Mouse (Mus musculus): ENCODE data around the gene Socs1.

Gene Socs1

GRCm38 (mm10) chr16:10768821-10769220, 16.5 kb downstream of the Socs1 start:
- in situ Hi-C loops (cut with MboI; ENCODE audit: unreplicated experiment in 2 of 2) = loop anchor here in 1 of 2 experiments (5.0 kb wide), 1 partner anchor 37 kb away; no protein-coding TSS in a partner anchor

- in situ Hi-C loops (cut with MboI; ENCODE audit: unreplicated experiment in 2 of 2) = loop anchor here in 1 of 2 experiments (5.0 kb wide), 1 partner anchor 35 kb away; no protein-coding TSS in a partner anchor
Observed at GRCm38 (mm10) chr16:10767158-10767557, 18.2 kb downstream of the Socs1 start.

- in situ Hi-C loops (cut with MboI; ENCODE audit: unreplicated experiment in 2 of 2) = no loop called here
Observed at GRCm38 (mm10) chr16:10764323-10764722, 21.0 kb downstream of the Socs1 start.

GRCm38 (mm10) chr16:10763540-10764264, 21.6 kb downstream of the Socs1 start:
- in situ Hi-C loops (cut with MboI; ENCODE audit: unreplicated experiment in 2 of 2) = no loop called here

GRCm38 (mm10) chr16:10762569-10763180, 22.7 kb downstream of the Socs1 start:
- in situ Hi-C loops (cut with MboI; ENCODE audit: unreplicated experiment in 2 of 2) = no loop called here

GRCm38 (mm10) chr16:10761182-10761581, 24.2 kb downstream of the Socs1 start:
- in situ Hi-C loops (cut with MboI; ENCODE audit: unreplicated experiment in 2 of 2) = no loop called here

- in situ Hi-C loops (cut with MboI; ENCODE audit: unreplicated experiment in 2 of 2) = no loop called here
Observed at GRCm38 (mm10) chr16:10756168-10756567, 29.2 kb downstream of the Socs1 start.

GRCm38 (mm10) chr16:10754521-10755296, 30.6 kb downstream of the Socs1 start:
- in situ Hi-C loops (cut with MboI; ENCODE audit: unreplicated experiment in 2 of 2) = no loop called here

GRCm38 (mm10) chr16:10749824-10750223, 35.5 kb downstream of the Socs1 start:
- in situ Hi-C loops (cut with MboI; ENCODE audit: unreplicated experiment in 2 of 2) = no loop called here

GRCm38 (mm10) chr16:10749226-10749625, 36.1 kb downstream of the Socs1 start:
- in situ Hi-C loops (cut with MboI; ENCODE audit: unreplicated experiment in 2 of 2) = no loop called here

GRCm38 (mm10) chr16:10741082-10741481, 44.3 kb downstream of the Socs1 start:
- in situ Hi-C loops (cut with MboI; ENCODE audit: unreplicated experiment in 2 of 2) = no loop called here

GRCm38 (mm10) chr16:10739854-10740398, 45.4 kb downstream of the Socs1 start:
- in situ Hi-C loops (cut with MboI; ENCODE audit: unreplicated experiment in 2 of 2) = no loop called here

- in situ Hi-C loops (cut with MboI; ENCODE audit: unreplicated experiment in 2 of 2) = no loop called here
Observed at GRCm38 (mm10) chr16:10738866-10739265, 46.5 kb downstream of the Socs1 start.

GRCm38 (mm10) chr16:10737571-10737970, 47.8 kb downstream of the Socs1 start:
- in situ Hi-C loops (cut with MboI; ENCODE audit: unreplicated experiment in 2 of 2) = no loop called here

- in situ Hi-C loops (cut with MboI; ENCODE audit: unreplicated experiment in 2 of 2) = no loop called here
Observed at GRCm38 (mm10) chr16:10736364-10736763, 49.0 kb downstream of the Socs1 start.

- in situ Hi-C loops (cut with MboI; ENCODE audit: unreplicated experiment in 2 of 2) = no loop called here
Observed at GRCm38 (mm10) chr16:10735781-10736180, 49.6 kb downstream of the Socs1 start.

- in situ Hi-C loops (cut with MboI; ENCODE audit: unreplicated experiment in 2 of 2) = loop anchor here (5.0 kb wide), 2 partner anchors 35 to 40 kb away; no protein-coding TSS in a partner anchor
Observed at GRCm38 (mm10) chr16:10732421-10732820, 52.9 kb downstream of the Socs1 start.

Measured in v-Abl transformed pro-B cells (cell line).